Mouse (Mus musculus) kidney, adult 2 months (tissue): ENCODE data around the gene Meiob.

Experiments
- CTCF ChIP-seq: fragments of 200-500 bp; conservative IDR thresholded peaks from 2 replicates; pipeline ENCODE4 v1.5.1; 2011; ENCODE audit warnings: low read depth, mild to moderate bottlenecking, control low read depth, low read length, moderate library complexity, mixed read lengths; ENCODE audit not compliant: insufficient read depth, insufficient read length
- POLR2A ChIP-seq: fragments of 200-500 bp; IDR thresholded peaks from one replicate; pipeline ENCODE4 v1.6.1; 2011; ENCODE audit warnings: low read depth, low read length, control low read depth

- TF ChIP-seq CTCF = no peak
- no peak for TF ChIP-seq POLR2A
Measured at GRCm38 (mm10) chr17:24887291-24888080, 83.4 kb downstream of the Meiob start.
